Mouse (Mus musculus): ENCODE measurements around the gene Mei1.

DNA sequence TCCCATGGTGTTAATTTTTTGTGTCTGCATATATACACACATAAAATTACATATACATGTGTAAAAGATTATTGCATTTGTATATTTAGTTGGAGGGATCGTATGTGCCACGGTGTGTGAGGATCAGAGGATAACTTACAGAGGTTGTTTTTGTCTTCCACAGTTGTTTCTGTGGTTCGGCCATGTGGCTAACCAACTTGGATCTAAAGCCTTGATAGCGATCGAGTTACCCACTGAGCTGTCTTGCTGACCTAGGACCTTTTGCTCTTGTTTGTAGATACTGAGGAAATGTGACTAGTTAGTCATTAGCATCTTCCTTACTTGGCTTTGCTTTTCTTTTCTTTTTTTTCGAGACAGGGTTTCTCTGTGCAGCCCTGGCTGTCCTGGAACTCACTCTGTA is 86.5 kb downstream of the Mei1 start:
- no peak for TF ChIP-seq CTCF (IDR thresholded peaks at IDR 0.05; ENCODE audit: borderline replicate concordance, extremely low read depth, insufficient read depth, insufficient read length)
- no peak for TF ChIP-seq POLR2A (IDR thresholded peaks at IDR 0.05; ENCODE audit: borderline replicate concordance, extremely low read depth, insufficient read depth, insufficient read length, poor library complexity, severe bottlenecking)
